Mouse (Mus musculus) neural tube, embryonic 14.5 days (tissue): Measurements from ENCODE around the gene Fer. TPM values are rescaled to one million over a fixed set of nuclear protein-coding genes. Genes with fewer than 3 reads are reported as not detected.

Experiments
- ATAC-seq: fragments of 200-750 bp; cut with Nextera tagmentation; 2 replicates; pipeline ENCODE4 v1.8.0; 2017; ENCODE audit warnings: low read depth, mild to moderate bottlenecking, moderate TSS enrichment, moderate library complexity
- H3K27ac ChIP-seq: fragments of 300-500 bp; sonication (generic); 2 replicates; pipeline ENCODE4 v1.5.1; 2014; ENCODE audit warnings: low read depth, mild to moderate bottlenecking, control low read depth, low read length, moderate library complexity, mixed read lengths
- H3K27me3 ChIP-seq: fragments of 300-500 bp; sonication (generic); 2 replicates; pipeline ENCODE4 v1.6.1; 2014; ENCODE audit warnings: low read length; ENCODE audit not compliant: control insufficient read depth, insufficient read depth
- H3K36me3 ChIP-seq: fragments of 300-500 bp; sonication (generic); 2 replicates; pipeline ENCODE4 v1.6.1; 2014; ENCODE audit warnings: low read length, mixed read lengths; ENCODE audit not compliant: control insufficient read depth, insufficient read depth
- H3K4me1 ChIP-seq: fragments of 300-500 bp; sonication (generic); 2 replicates; pipeline ENCODE4 v1.6.1; 2014; ENCODE audit warnings: low read length; ENCODE audit not compliant: control insufficient read depth, insufficient read depth
- H3K4me2 ChIP-seq: fragments of 300-500 bp; sonication (generic); 2 replicates; pipeline ENCODE4 v1.6.1; 2014; ENCODE audit warnings: mild to moderate bottlenecking, low read depth, low read length, control low read depth
- H3K4me3 ChIP-seq: fragments of 300-500 bp; sonication (generic); 2 replicates; pipeline ENCODE4 v1.5.1; 2014; ENCODE audit warnings: low read depth, low read length, control low read depth, mixed read lengths
- H3K9ac ChIP-seq: fragments of 300-500 bp; sonication (generic); replicated peaks from 2 replicates; pipeline ENCODE4 v1.6.1; 2014; ENCODE audit warnings: low read depth, mild to moderate bottlenecking, control low read depth, low read length, mixed read lengths
- H3K9me3 ChIP-seq: fragments of 300-500 bp; sonication (generic); 2 replicates; pipeline ENCODE4 v1.6.1; 2016; ENCODE audit warnings: low read length; ENCODE audit not compliant: control insufficient read depth
- WGBS: fragments of 180-500 bp; shearing (Covaris S2); extraction: QIAGEN DNeasy Blood & Tissue Kit; methylation state at CpG from one replicate; pipeline ENCODE4 v1.1.7; 2014; 5-methylcytosine and 5-hydroxymethylcytosine counted together
- polyA plus RNA-seq: library from polyadenylated mRNA; unstranded; fragments of >200 nt; fragmentation: Nextera tagmentation; extraction: Ambion mirVana; gene quantifications from 2 replicates; pipeline ENCODE4 v1.2.1, GENCODE M21; 2014

Gene Fer
- polyA plus RNA-seq, 1 experiment from 2014 or later, result 41.1 TPM

GRCm38 (mm10) chr17:63974253-63974652 is 111.4 kb downstream of the Fer start:
- no peak for ATAC-seq
- H3K36me3 ChIP-seq, result no peaks in the 10 kb centered on the region
- H3K4me3 ChIP-seq, result no peak overlapping the region
- no peaks in the 10 kb centered on the region for H3K9me3 ChIP-seq
- H3K4me1 ChIP-seq, result no peaks in the 10 kb centered on the region
- H3K9ac ChIP-seq, result no peak overlapping the region
- H3K27ac ChIP-seq, result no peak overlapping the region
- H3K27me3 ChIP-seq, result no peaks in the 10 kb centered on the region
- 86% methylated on average over 5 of the region's 5 CpGs for WGBS
- no peak overlapping the region for H3K4me2 ChIP-seq

- no peaks in the 10 kb centered on the region for H3K4me1 ChIP-seq
- H3K9ac ChIP-seq, result no peak overlapping the region
- no peak for ATAC-seq
- no peaks in the 10 kb centered on the region for H3K36me3 ChIP-seq
- H3K4me3 ChIP-seq, result no peak overlapping the region
- WGBS, result 92% methylated on average over 4 of the region's 4 CpGs
- no peaks in the 10 kb centered on the region for H3K27me3 ChIP-seq
- H3K27ac ChIP-seq, result no peak overlapping the region
- H3K9me3 ChIP-seq, result no peaks in the 10 kb centered on the region
- no peak overlapping the region for H3K4me2 ChIP-seq
These were observed 116.1 kb downstream of the Fer start for GRCm38 (mm10) chr17:63978794-63979571.

- ATAC-seq, result no peak
- H3K9ac ChIP-seq, result no peak overlapping the region
- 92% methylated on average over 3 of the region's 3 CpGs for WGBS
- H3K27ac ChIP-seq, result no peak overlapping the region
- no peaks in the 10 kb centered on the region for H3K27me3 ChIP-seq
- H3K4me1 ChIP-seq, result no peaks in the 10 kb centered on the region
- H3K9me3 ChIP-seq, result no peaks in the 10 kb centered on the region
- no peak overlapping the region for H3K4me2 ChIP-seq
- no peak overlapping the region for H3K4me3 ChIP-seq
- no peaks in the 10 kb centered on the region for H3K36me3 ChIP-seq
These were observed 117.3 kb downstream of the Fer start for GRCm38 (mm10) chr17:63980167-63980566.

GRCm38 (mm10) chr17:63988710-63989109 is 125.8 kb downstream of the Fer start:
- Histone ChIP-seq H3K9ac (no peak overlapping the region), H3K27ac (no peak overlapping the region), H3K9me3 (no peaks in the 10 kb centered on the region), H3K36me3 (no peaks in the 10 kb centered on the region), H3K4me1 (no peaks in the 10 kb centered on the region), H3K4me3 (no peak overlapping the region), H3K27me3 (no peaks in the 10 kb centered on the region), H3K4me2 (no peak overlapping the region)
- 77% methylated on average over 2 of the region's 2 CpGs for WGBS
- no peak for ATAC-seq

- Histone ChIP-seq H3K4me2 (no peak overlapping the region), H3K4me3 (no peak overlapping the region), H3K36me3 (no peaks in the 10 kb centered on the region), H3K27me3 (no peaks in the 10 kb centered on the region), H3K4me1 (no peaks in the 10 kb centered on the region), H3K9ac (no peak overlapping the region), H3K27ac (no peak overlapping the region), H3K9me3 (no peaks in the 10 kb centered on the region)
- ATAC-seq, result no peak
- 93% methylated on average over 3 of the region's 3 CpGs for WGBS
These were observed 128.3 kb downstream of the Fer start for GRCm38 (mm10) chr17:63991160-63991559.

- no peak overlapping the region for H3K4me3 ChIP-seq
- no peaks in the 10 kb centered on the region for H3K4me1 ChIP-seq
- no peak overlapping the region for H3K4me2 ChIP-seq
- H3K27me3 ChIP-seq, result no peaks in the 10 kb centered on the region
- WGBS, result 94% methylated on average over 1 of the region's 1 CpGs
- no peak overlapping the region for H3K9ac ChIP-seq
- no peaks in the 10 kb centered on the region for H3K36me3 ChIP-seq
- no peaks in the 10 kb centered on the region for H3K9me3 ChIP-seq
- no peak for ATAC-seq
- no peak overlapping the region for H3K27ac ChIP-seq
These were observed 133.1 kb downstream of the Fer start for GRCm38 (mm10) chr17:63995921-63996320.

- H3K36me3 ChIP-seq, result no peaks in the 10 kb centered on the region
- H3K9me3 ChIP-seq, result no peaks in the 10 kb centered on the region
- H3K27ac ChIP-seq, result no peak overlapping the region
- H3K4me1 ChIP-seq, result no peaks in the 10 kb centered on the region
- no peaks in the 10 kb centered on the region for H3K27me3 ChIP-seq
- no peak overlapping the region for H3K4me3 ChIP-seq
- H3K4me2 ChIP-seq, result no peak overlapping the region
- no peak for ATAC-seq
- H3K9ac ChIP-seq, result no peak overlapping the region
- WGBS, result 91% methylated on average over 6 of the region's 6 CpGs
These were observed 134.8 kb downstream of the Fer start for GRCm38 (mm10) chr17:63997643-63998042.

GRCm38 (mm10) chr17:64003444-64003843 is 140.6 kb downstream of the Fer start:
- H3K4me1 ChIP-seq, result no peaks in the 10 kb centered on the region
- H3K27me3 ChIP-seq, result no peaks in the 10 kb centered on the region
- no peak overlapping the region for H3K4me3 ChIP-seq
- no peak overlapping the region for H3K9ac ChIP-seq
- ATAC-seq, result no peak
- no peak overlapping the region for H3K4me2 ChIP-seq
- no peaks in the 10 kb centered on the region for H3K36me3 ChIP-seq
- no peak overlapping the region for H3K27ac ChIP-seq
- no peaks in the 10 kb centered on the region for H3K9me3 ChIP-seq
- WGBS, result 78% methylated on average over 13 of the region's 13 CpGs

GRCm38 (mm10) chr17:64005575-64006249 is 142.8 kb downstream of the Fer start:
- no peaks in the 10 kb centered on the region for H3K9me3 ChIP-seq
- H3K27ac ChIP-seq, result no peak overlapping the region
- no peak overlapping the region for H3K9ac ChIP-seq

More at GRCm38 (mm10) chr17:64005575-64006249, 142.8 kb downstream of the Fer start:
- H3K4me1 ChIP-seq, result no peaks in the 10 kb centered on the region
- 86% methylated on average over 4 of the region's 4 CpGs for WGBS
- H3K4me2 ChIP-seq, result no peak overlapping the region
- ATAC-seq, result no peak
- no peak overlapping the region for H3K4me3 ChIP-seq
- H3K27me3 ChIP-seq, result no peaks in the 10 kb centered on the region
- no peaks in the 10 kb centered on the region for H3K36me3 ChIP-seq
